Mouse (Mus musculus): ENCODE results near the gene Pdss2.

GRCm38 (mm10) chr10:43378732-43379644 lies 157.7 kb downstream of the Pdss2 start:
- TF ChIP-seq POLR2A (IDR thresholded peaks at IDR 0.05; ENCODE audit: control insufficient read depth, low read depth, low read length) = no peak
- TF ChIP-seq CTCF (IDR thresholded peaks at IDR 0.05; ENCODE audit: control insufficient read depth, insufficient read depth, insufficient replicate concordance, low read depth, low read length) = no peak
